19 mouse cellular contexts compared by ENCODE assay signal in the genomic region with DNA sequence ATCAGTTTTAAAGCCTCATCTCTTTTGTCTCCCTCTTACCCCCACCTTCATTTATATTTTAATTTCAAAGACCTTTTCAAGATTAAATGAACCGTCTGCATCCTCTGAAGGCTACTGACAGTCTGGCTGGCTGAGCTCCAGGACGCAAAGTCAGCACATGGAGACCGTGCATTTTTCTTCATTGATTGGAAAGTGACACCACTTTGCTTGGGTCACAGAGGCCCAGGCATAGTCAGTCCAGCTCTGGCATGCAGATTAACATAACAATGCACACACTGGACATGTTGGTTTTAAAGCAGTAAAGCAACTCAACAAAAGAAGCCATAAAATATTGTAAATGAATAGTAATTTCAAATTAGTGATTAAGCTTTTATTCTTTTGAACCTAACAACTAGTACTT.
DNase-seq lines count a peak whose midpoint lies in the region; ATAC-seq lines count a peak whose summit lies in the region.
"Had no signal": no experiment of that assay in that cellular context is flagged by ENCODE, and none has a peak within 500 bp of the region (broad histone marks: within the 10 kb centered on the region; RNA-seq: fewer than 3 reads in every experiment).

No protein-coding gene starts in this region.

- H3K9ac ChIP-seq in forebrain, embryonic 13.5 days, result no peak overlapping the region
- no peak overlapping the region for H3K9ac ChIP-seq in neural tube, embryonic 11.5 days (ENCODE audit: low read length)
- H3K9ac ChIP-seq in hindbrain, embryonic 11.5 days (ENCODE audit: low read depth, low read length), result no peak overlapping the region
- H3K9ac ChIP-seq in kidney, embryonic 15.5 days, result no peak overlapping the region
- H3K9ac ChIP-seq: heart, embryonic 12.5 days; stomach, embryonic 15.5 days had no signal

- no peak overlapping the region for H3K4me3 ChIP-seq in forebrain, embryonic 13.5 days
- no peak overlapping the region for H3K4me3 ChIP-seq in forebrain, embryonic 10.5 days
- no peak overlapping the region for H3K4me3 ChIP-seq in neural tube, embryonic 11.5 days (ENCODE audit: low read depth, low read length)
- no peak overlapping the region for H3K4me3 ChIP-seq in hindbrain, embryonic 11.5 days (ENCODE audit: low read depth, low read length)
- H3K4me3 ChIP-seq in kidney, embryonic 15.5 days (replicated peaks), result no peak overlapping the region
- H3K4me3 ChIP-seq: heart, embryonic 12.5 days; stomach, embryonic 15.5 days had no signal

- no peak for DNase-seq in forebrain, embryonic 10.5 days (ENCODE audit: extremely low spot score, low spot score)
- DNase-seq in neural tube, embryonic 11.5 days (ENCODE audit: low spot score), result no peak
- no peak for DNase-seq in neural tube, embryonic 10.5 days (ENCODE audit: extremely low spot score, low spot score)
- DNase-seq in hindbrain, embryonic 11.5 days (ENCODE audit: low spot score), result peak; percentile 10
- no peak for DNase-seq in gastrocnemius, postnatal 10 days
- DNase-seq: adrenal gland, adult 8-10 months; cerebellum, adult 9-10 months; heart, adult 11 months; heart, postnatal 14 days; kidney, adult 18-20 months; kidney, postnatal 14 days; liver; lung, postnatal 10 days; retina, postnatal 1 day; thymus, adult 18-20 months had no signal

- peak; percentile 61; the same call in 1 of the 2 replicates for ATAC-seq in forebrain, embryonic 13.5 days
- peak; percentile 77 for ATAC-seq in neural tube, embryonic 11.5 days (ENCODE audit: insufficient read depth, low FRiP score, low TSS enrichment)
- peak; percentile 83 for ATAC-seq in hindbrain, embryonic 11.5 days (ENCODE audit: low FRiP score)
- ATAC-seq in kidney, embryonic 15.5 days (replicated peaks; ENCODE audit: low FRiP score), result no peak

- no peaks in the 10 kb centered on the region for H3K27me3 ChIP-seq in forebrain, embryonic 13.5 days
- no peaks in the 10 kb centered on the region for H3K27me3 ChIP-seq in forebrain, embryonic 10.5 days (ENCODE audit: poor library complexity, severe bottlenecking)
- no peaks in the 10 kb centered on the region for H3K27me3 ChIP-seq in neural tube, embryonic 11.5 days (ENCODE audit: control insufficient read depth, insufficient read depth, low read length)
- no peaks in the 10 kb centered on the region for H3K27me3 ChIP-seq in hindbrain, embryonic 11.5 days (ENCODE audit: control insufficient read depth, insufficient read depth, low read length)
- H3K27me3 ChIP-seq in kidney, embryonic 15.5 days, result no peaks in the 10 kb centered on the region
- H3K27me3 ChIP-seq: heart, embryonic 12.5 days; stomach, embryonic 15.5 days had no signal

- no peak overlapping the region for H3K4me2 ChIP-seq in forebrain, embryonic 13.5 days
- no peak overlapping the region for H3K4me2 ChIP-seq in neural tube, embryonic 11.5 days (ENCODE audit: low read depth)
- no peak overlapping the region for H3K4me2 ChIP-seq in hindbrain, embryonic 11.5 days (replicated peaks; ENCODE audit: low read depth, low read length)
- no peak overlapping the region for H3K4me2 ChIP-seq in kidney, embryonic 15.5 days
- H3K4me2 ChIP-seq: heart, embryonic 12.5 days; stomach, embryonic 15.5 days had no signal

- no peaks in the 10 kb centered on the region for H3K36me3 ChIP-seq in forebrain, embryonic 13.5 days (ENCODE audit: poor library complexity, severe bottlenecking)
- H3K36me3 ChIP-seq in forebrain, embryonic 10.5 days (replicated peaks), result no peaks in the 10 kb centered on the region
- no peaks in the 10 kb centered on the region for H3K36me3 ChIP-seq in neural tube, embryonic 11.5 days (ENCODE audit: control insufficient read depth, insufficient read depth, low read length)
- H3K36me3 ChIP-seq in hindbrain, embryonic 11.5 days (ENCODE audit: control insufficient read depth, insufficient read depth, low read length), result no peaks in the 10 kb centered on the region
- H3K36me3 ChIP-seq in kidney, embryonic 15.5 days, result no peaks in the 10 kb centered on the region
- H3K36me3 ChIP-seq: heart, embryonic 12.5 days; stomach, embryonic 15.5 days had no signal

- WGBS in forebrain, embryonic 13.5 days, result 9% methylated on average over 3 of the region's 3 CpGs
- 43% methylated on average over 3 of the region's 3 CpGs for WGBS in forebrain, embryonic 10.5 days
- WGBS in neural tube, embryonic 11.5 days, result 35% methylated on average over 3 of the region's 3 CpGs
- 13% methylated on average over 3 of the region's 3 CpGs for WGBS in hindbrain, embryonic 11.5 days
- 57% methylated on average over 3 of the region's 3 CpGs for WGBS in kidney, embryonic 15.5 days

- H3K27ac ChIP-seq in forebrain, embryonic 13.5 days, result no peak overlapping the region
- no peak overlapping the region for H3K27ac ChIP-seq in forebrain, embryonic 10.5 days
- no peak overlapping the region for H3K27ac ChIP-seq in neural tube, embryonic 11.5 days (ENCODE audit: low read depth, low read length)
- no peak overlapping the region for H3K27ac ChIP-seq in hindbrain, embryonic 11.5 days (ENCODE audit: low read depth, low read length)
- no peak overlapping the region for H3K27ac ChIP-seq in kidney, embryonic 15.5 days
- H3K27ac ChIP-seq: stomach, embryonic 15.5 days had no signal

- H3K9me3 ChIP-seq in forebrain, embryonic 13.5 days (replicated peaks), result no peaks in the 10 kb centered on the region
- H3K9me3 ChIP-seq in forebrain, embryonic 10.5 days, result no peaks in the 10 kb centered on the region
- H3K9me3 ChIP-seq in neural tube, embryonic 11.5 days (ENCODE audit: control insufficient read depth, low read length), result no peaks in the 10 kb centered on the region
- H3K9me3 ChIP-seq in hindbrain, embryonic 11.5 days (ENCODE audit: control insufficient read depth, low read length), result no peaks in the 10 kb centered on the region
- H3K9me3 ChIP-seq in kidney, embryonic 15.5 days (replicated peaks), result no peaks in the 10 kb centered on the region
- H3K9me3 ChIP-seq: heart, embryonic 12.5 days; stomach, embryonic 15.5 days had no signal

- H3K4me1 ChIP-seq in forebrain, embryonic 13.5 days, result peaks cover 4% of the 10 kb centered on the region
- peaks cover 6% of the 10 kb centered on the region for H3K4me1 ChIP-seq in forebrain, embryonic 10.5 days
- no peaks in the 10 kb centered on the region for H3K4me1 ChIP-seq in neural tube, embryonic 11.5 days (ENCODE audit: control insufficient read depth, insufficient read depth, low read length)
- H3K4me1 ChIP-seq in hindbrain, embryonic 11.5 days (replicated peaks; ENCODE audit: control insufficient read depth, insufficient read depth, low read length), result no peaks in the 10 kb centered on the region
- H3K4me1 ChIP-seq in kidney, embryonic 15.5 days, result no peaks in the 10 kb centered on the region
- H3K4me1 ChIP-seq: heart, embryonic 12.5 days; stomach, embryonic 15.5 days had no signal
